Mouse (Mus musculus): ENCODE measurements around the gene Copb1. TPM values are rescaled to one million over a fixed set of nuclear protein-coding genes. Genes with fewer than 3 reads are reported as not detected.

The Copb1 gene
- polyA plus RNA-seq, 1 experiment, result 37.4 TPM

- Histone ChIP-seq H3K4me3 (ENCODE audit: insufficient read depth, low read depth, low read length) (peak overlapping the region; percentile 80), H3K36me3 (ENCODE audit: control insufficient read depth, insufficient read depth, low read length) (peaks cover 7% of the 10 kb centered on the region), H3K27me3 (replicated peaks; ENCODE audit: control insufficient read depth, insufficient read depth, low read length) (no peaks in the 10 kb centered on the region), H3K27ac (ENCODE audit: insufficient read depth, low read depth, low read length) (peak overlapping the region; percentile 71), H3K4me1 (ENCODE audit: control insufficient read depth, insufficient read depth, low read length) (no peaks in the 10 kb centered on the region; the same call in 1 of the 2 replicates)
- WGBS, result under 1% methylated on average over 24 of the region's 24 CpGs
- TF ChIP-seq CTCF (conservative IDR thresholded peaks at IDR 0.05; ENCODE audit: insufficient read depth, insufficient read length, low read depth, low read length) (no peak), POLR2A (IDR thresholded peaks at IDR 0.05; ENCODE audit: low read depth, low read length) (no peak)
- no peak for DNase-seq
These were observed 21.0 kb upstream of the Copb1 start for GRCm38 (mm10) chr7:114275372-114276004.

GRCm38 (mm10) chr7:114268446-114268845, 13.9 kb upstream of the Copb1 start:
- 93% methylated on average over 5 of the region's 5 CpGs for WGBS
- no peak for TF ChIP-seq CTCF (conservative IDR thresholded peaks at IDR 0.05; ENCODE audit: insufficient read depth, insufficient read length, low read depth, low read length)
- TF ChIP-seq POLR2A (IDR thresholded peaks at IDR 0.05; ENCODE audit: low read depth, low read length), result no peak
- Histone ChIP-seq H3K36me3 (ENCODE audit: control insufficient read depth, insufficient read depth, low read length) (peaks cover 28% of the 10 kb centered on the region), H3K27ac (ENCODE audit: insufficient read depth, low read depth, low read length) (no peak overlapping the region), H3K4me3 (ENCODE audit: insufficient read depth, low read depth, low read length) (no peak overlapping the region), H3K4me1 (ENCODE audit: control insufficient read depth, insufficient read depth, low read length) (no peaks in the 10 kb centered on the region), H3K27me3 (replicated peaks; ENCODE audit: control insufficient read depth, insufficient read depth, low read length) (no peaks in the 10 kb centered on the region)
- no peak for DNase-seq

- Histone ChIP-seq H3K4me1 (ENCODE audit: control insufficient read depth, insufficient read depth, low read length) (0 out of 2 replicates have a peak, but pooled peaks cover 2% of the 10 kb centered on the region), H3K4me3 (ENCODE audit: insufficient read depth, low read depth, low read length) (no peak overlapping the region), H3K27me3 (replicated peaks; ENCODE audit: control insufficient read depth, insufficient read depth, low read length) (no peaks in the 10 kb centered on the region), H3K36me3 (ENCODE audit: control insufficient read depth, insufficient read depth, low read length) (peaks cover 11% of the 10 kb centered on the region), H3K27ac (ENCODE audit: insufficient read depth, low read depth, low read length) (no peak overlapping the region)
- TF ChIP-seq POLR2A (IDR thresholded peaks at IDR 0.05; ENCODE audit: low read depth, low read length) (no peak), CTCF (conservative IDR thresholded peaks at IDR 0.05; ENCODE audit: insufficient read depth, insufficient read length, low read depth, low read length) (0 out of 2 replicates have a peak, but pooled peaks have one; percentile 7)
- no peak for DNase-seq
- WGBS, result 94% methylated on average over 3 of the region's 3 CpGs
These were observed 2.8 kb downstream of the Copb1 start for GRCm38 (mm10) chr7:114251684-114252083.

- H3K4me3 ChIP-seq (ENCODE audit: insufficient read depth, low read depth, low read length), result no peak overlapping the region
- H3K4me1 ChIP-seq (ENCODE audit: control insufficient read depth, insufficient read depth, low read length), result no peaks in the 10 kb centered on the region
- peaks cover 17% of the 10 kb centered on the region; the same call in 1 of the 2 replicates for H3K36me3 ChIP-seq (ENCODE audit: control insufficient read depth, insufficient read depth, low read length)
- no peak overlapping the region for H3K27ac ChIP-seq (ENCODE audit: insufficient read depth, low read depth, low read length)
- no peak for DNase-seq
- TF ChIP-seq CTCF (conservative IDR thresholded peaks at IDR 0.05; ENCODE audit: insufficient read depth, insufficient read length, low read depth, low read length) (no peak), POLR2A (IDR thresholded peaks at IDR 0.05; ENCODE audit: low read depth, low read length) (no peak)
- WGBS, result 79% methylated on average over 7 of the region's 7 CpGs
- no peaks in the 10 kb centered on the region for H3K27me3 ChIP-seq (replicated peaks; ENCODE audit: control insufficient read depth, insufficient read depth, low read length)
These were observed 20.5 kb downstream of the Copb1 start for GRCm38 (mm10) chr7:114233980-114234379.

GRCm38 (mm10) chr7:114232982-114233381, 21.5 kb downstream of the Copb1 start:
- 88% methylated on average over 7 of the region's 7 CpGs for WGBS
- no peaks in the 10 kb centered on the region for H3K4me1 ChIP-seq (ENCODE audit: control insufficient read depth, insufficient read depth, low read length)
- TF ChIP-seq CTCF (conservative IDR thresholded peaks at IDR 0.05; ENCODE audit: insufficient read depth, insufficient read length, low read depth, low read length) (no peak), POLR2A (IDR thresholded peaks at IDR 0.05; ENCODE audit: low read depth, low read length) (no peak)
- DNase-seq, result no peak
- no peak overlapping the region for H3K4me3 ChIP-seq (ENCODE audit: insufficient read depth, low read depth, low read length)
- H3K27me3 ChIP-seq (replicated peaks; ENCODE audit: control insufficient read depth, insufficient read depth, low read length), result no peaks in the 10 kb centered on the region
- no peak overlapping the region for H3K27ac ChIP-seq (ENCODE audit: insufficient read depth, low read depth, low read length)
- H3K36me3 ChIP-seq (ENCODE audit: control insufficient read depth, insufficient read depth, low read length), result peaks cover 17% of the 10 kb centered on the region; the same call in 1 of the 2 replicates

GRCm38 (mm10) chr7:114231857-114232256, 22.7 kb downstream of the Copb1 start:
- no peak for DNase-seq

GRCm38 (mm10) chr7:114226521-114226920, 28.0 kb downstream of the Copb1 start:
- DNase-seq, result no peak

More at GRCm38 (mm10) chr7:114231857-114232256, 22.7 kb downstream of the Copb1 start:
- TF ChIP-seq CTCF (conservative IDR thresholded peaks at IDR 0.05; ENCODE audit: insufficient read depth, insufficient read length, low read depth, low read length) (no peak), POLR2A (IDR thresholded peaks at IDR 0.05; ENCODE audit: low read depth, low read length) (no peak)
- Histone ChIP-seq H3K27ac (ENCODE audit: insufficient read depth, low read depth, low read length) (no peak overlapping the region), H3K4me3 (ENCODE audit: insufficient read depth, low read depth, low read length) (no peak overlapping the region), H3K27me3 (replicated peaks; ENCODE audit: control insufficient read depth, insufficient read depth, low read length) (no peaks in the 10 kb centered on the region), H3K36me3 (ENCODE audit: control insufficient read depth, insufficient read depth, low read length) (peaks cover 18% of the 10 kb centered on the region), H3K4me1 (ENCODE audit: control insufficient read depth, insufficient read depth, low read length) (no peaks in the 10 kb centered on the region)
- whole genome bisulfite sequencing, result 94% methylated on average over 3 of the region's 3 CpGs

More at GRCm38 (mm10) chr7:114226521-114226920, 28.0 kb downstream of the Copb1 start:
- Histone ChIP-seq H3K4me3 (ENCODE audit: insufficient read depth, low read depth, low read length) (no peak overlapping the region), H3K36me3 (ENCODE audit: control insufficient read depth, insufficient read depth, low read length) (peaks cover 16% of the 10 kb centered on the region), H3K4me1 (ENCODE audit: control insufficient read depth, insufficient read depth, low read length) (peaks cover 2% of the 10 kb centered on the region; the same call in 1 of the 2 replicates), H3K27me3 (replicated peaks; ENCODE audit: control insufficient read depth, insufficient read depth, low read length) (no peaks in the 10 kb centered on the region), H3K27ac (ENCODE audit: insufficient read depth, low read depth, low read length) (no peak overlapping the region)
- TF ChIP-seq POLR2A (IDR thresholded peaks at IDR 0.05; ENCODE audit: low read depth, low read length) (no peak), CTCF (conservative IDR thresholded peaks at IDR 0.05; ENCODE audit: insufficient read depth, insufficient read length, low read depth, low read length) (no peak)
- WGBS, result 78% methylated on average over 1 of the region's 1 CpGs
